Mouse (Mus musculus) adrenal gland, adult 8-10 months (tissue): Measurements from ENCODE around the gene Steap2. TPM values are rescaled to one million over a fixed set of nuclear protein-coding genes. Genes with fewer than 3 reads are reported as not detected.
A peak's percentile ranks its signal among the peaks of the same experiment; 100 is the strongest.

Experiments used
- DNase-seq: peaks from one replicate; pipeline ENCODE4 v3.0.0; 2022
- total RNA-seq, 4 experiments: library from RNA; stranded (reverse); gene quantifications; 2 replicates each; pipeline ENCODE4 v1.2.4; 2022

Gene Steap2
- 10 to 100 TPM; 41.9 to 82.0 (median 64.8) TPM for total RNA-seq

GRCm38 (mm10) chr5:5693956-5694653 lies at the start of gene Steap2:
TSS of gene Steap2 (minus strand) at chr5:5694578.
- peak; percentile 31 for DNase-seq

DNA sequence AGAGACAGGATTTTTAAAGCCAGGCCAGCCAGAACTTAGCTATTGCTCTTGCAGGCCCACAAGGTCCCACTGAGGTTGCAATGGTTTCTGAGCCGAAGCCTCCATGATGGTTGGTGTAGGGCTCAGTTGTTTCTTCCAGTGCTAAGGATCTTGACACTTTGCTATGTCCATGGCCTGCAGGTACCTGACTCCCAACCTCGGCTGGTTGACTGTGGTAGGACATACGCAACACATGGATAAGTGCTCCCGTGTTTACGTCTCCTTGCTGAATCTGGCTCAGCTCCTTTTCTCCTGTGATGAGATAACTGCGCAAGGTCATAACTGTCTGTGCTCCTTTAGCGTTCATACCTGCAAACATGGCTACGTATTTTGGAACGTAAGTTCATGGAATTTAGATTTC lies 40.1 kb upstream of the Steap2 start:
- DNase-seq: no peak

DNA sequence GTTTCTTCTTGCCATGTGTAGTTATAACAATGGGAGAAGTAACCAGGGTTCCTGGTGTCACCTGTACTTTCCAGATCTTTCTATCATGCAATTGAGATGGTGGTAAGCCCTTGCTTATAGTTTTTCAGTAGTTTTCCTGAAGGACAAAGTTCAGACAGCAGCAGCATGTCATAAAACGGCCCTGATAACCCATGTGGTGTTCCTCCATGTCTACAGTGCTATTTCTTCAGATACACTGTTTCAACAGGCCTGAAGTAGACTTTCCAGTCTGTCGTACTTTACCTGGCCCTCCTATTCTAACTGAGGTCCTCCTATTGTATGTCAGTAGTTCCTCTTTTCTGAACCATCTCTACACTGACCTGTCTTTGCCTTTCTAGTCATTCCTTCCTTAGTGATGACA lies 38.5 kb upstream of the Steap2 start:
- no peak for DNase-seq

DNA sequence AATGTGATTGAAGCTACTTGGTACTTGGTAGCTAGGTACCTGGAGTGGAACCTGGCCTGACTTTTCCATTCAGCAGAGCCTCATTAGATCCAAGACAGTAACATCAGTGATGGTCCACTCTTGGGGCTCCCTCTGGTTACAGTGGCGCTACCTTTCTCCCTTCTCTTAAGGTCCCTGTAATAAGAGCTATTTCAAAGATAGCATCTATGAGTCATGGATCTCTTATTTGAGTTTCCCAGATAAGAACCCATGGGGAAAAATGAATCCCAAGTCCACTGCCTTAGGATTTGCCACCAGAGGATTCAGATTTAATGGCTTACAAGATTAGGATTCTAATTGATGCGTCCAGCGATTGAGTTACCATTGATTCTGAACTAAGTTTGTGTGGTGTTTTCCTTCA lies 37.8 kb upstream of the Steap2 start:
- no peak for DNase-seq

- no peak for DNase-seq
Measured at GRCm38 (mm10) chr5:5729904-5730303, 35.5 kb upstream of the Steap2 start.

GRCm38 (mm10) chr5:5722217-5722616 lies 27.8 kb upstream of the Steap2 start:
- no peak for DNase-seq

GRCm38 (mm10) chr5:5711032-5711431 lies 16.7 kb upstream of the Steap2 start:
- DNase-seq: no peak

- DNase-seq: peak; percentile 13
Measured at GRCm38 (mm10) chr5:5707341-5708278, 13.2 kb upstream of the Steap2 start.

GRCm38 (mm10) chr5:5705019-5705418 lies 10.6 kb upstream of the Steap2 start:
- DNase-seq: no peak

- DNase-seq: no peak
Measured at GRCm38 (mm10) chr5:5700386-5700785, 6.0 kb upstream of the Steap2 start.

DNA sequence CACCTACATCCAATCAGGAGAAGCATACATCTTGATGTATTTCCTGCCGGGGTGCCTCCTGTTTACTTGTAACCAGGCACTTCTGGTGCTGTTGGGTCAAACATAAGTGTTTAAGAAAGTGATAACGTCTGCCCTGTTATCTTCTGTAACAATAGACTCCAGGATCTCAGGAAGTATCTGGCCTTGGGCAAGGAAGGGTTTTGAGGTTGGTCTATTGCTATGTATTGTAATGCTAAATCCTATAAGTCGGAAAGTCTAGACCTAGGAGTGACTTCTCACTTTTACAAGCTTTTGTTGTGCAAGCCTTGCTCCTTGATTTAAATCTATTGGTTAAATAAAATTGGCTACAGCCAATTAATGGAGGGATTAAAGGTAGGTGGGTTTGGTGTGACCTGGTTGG lies 4.5 kb upstream of the Steap2 start:
- DNase-seq: no peak

DNA sequence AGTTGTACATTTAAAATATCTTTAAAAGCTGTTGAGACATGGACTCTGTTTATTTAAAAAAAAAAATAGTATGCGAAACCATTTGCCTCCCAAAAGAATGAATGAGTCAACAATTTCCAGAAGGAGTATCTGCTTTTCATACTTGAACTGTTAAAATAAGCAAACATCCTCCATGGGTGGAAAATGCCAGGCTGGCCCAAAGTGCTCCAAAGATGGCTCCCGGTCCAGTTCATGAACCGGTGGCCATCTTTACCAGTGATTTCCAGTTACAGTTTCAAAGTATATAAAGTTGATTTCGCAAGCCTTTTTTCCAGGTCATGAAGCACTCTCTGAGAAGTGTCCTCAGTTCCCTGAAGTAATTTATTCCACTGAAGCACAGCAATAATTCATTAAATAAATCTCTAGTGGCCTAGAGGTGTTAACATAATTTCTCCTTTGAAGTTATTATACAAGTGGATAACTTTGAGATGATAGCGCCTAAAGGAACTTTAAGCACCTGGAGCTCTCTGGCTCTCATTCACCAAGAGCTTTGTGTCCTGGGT lies 1.1 kb upstream of the Steap2 start:
- DNase-seq: no peak

- no peak for DNase-seq
Measured at GRCm38 (mm10) chr5:5693541-5693955, 830 bp downstream of the Steap2 start.

DNA sequence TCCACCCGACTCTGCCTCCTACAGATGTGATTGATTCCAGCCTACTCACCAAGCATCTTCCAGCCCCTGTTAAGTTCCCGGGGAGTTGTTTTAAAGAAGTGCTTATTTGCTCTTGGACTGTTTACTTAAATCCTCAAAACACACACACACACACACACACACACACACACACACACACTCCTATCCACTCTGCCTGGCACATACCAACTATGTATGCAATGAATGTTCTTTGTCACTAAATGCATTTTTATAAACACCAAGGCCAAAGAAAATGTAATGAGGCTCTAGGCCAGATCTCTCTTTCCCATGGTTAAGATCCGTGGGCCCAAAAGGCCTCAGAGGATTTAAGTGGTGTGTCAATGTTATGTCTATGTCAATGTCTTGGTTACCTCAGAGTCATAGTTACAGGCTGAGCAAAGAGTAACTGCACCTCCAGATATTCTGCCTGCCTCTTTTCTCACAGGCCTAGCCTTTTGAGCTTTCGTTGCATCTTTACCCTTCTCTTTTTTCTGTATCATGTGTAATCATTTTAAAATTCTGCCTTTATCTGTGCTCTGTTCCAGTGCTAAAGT lies 2.1 kb downstream of the Steap2 start:
- no peak for DNase-seq

DNA sequence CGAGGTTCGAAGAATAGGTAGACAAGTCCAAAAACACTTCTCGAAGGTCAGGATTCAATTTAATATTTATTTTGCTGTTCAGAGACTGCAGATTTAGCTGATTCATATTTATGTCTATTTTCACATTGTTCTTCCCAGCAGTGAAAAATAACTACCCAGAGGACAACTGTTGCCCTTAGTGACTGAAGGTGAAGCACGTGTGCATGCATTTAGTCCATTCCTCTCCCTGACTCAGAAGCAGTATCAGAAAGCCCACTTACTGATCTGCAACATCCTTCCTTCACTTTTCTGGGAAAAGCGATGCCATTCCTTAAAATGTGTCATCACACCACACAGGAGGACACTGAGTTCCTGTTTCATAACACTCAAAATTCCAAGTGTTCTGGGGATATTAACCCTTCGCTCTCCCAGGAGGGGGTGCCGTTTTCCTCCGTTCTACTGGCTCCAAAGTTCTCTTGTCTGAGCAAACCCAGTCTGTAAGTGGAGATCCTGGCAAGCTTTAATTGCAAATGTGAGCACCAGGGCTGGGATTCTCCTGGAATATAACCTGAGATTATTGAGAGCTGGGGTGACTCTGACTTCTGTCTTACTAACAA lies 5.3 kb downstream of the Steap2 start:
- DNase-seq: no peak

GRCm38 (mm10) chr5:5688228-5688627 lies 6.2 kb downstream of the Steap2 start:
- DNase-seq: peak; percentile 14

DNA sequence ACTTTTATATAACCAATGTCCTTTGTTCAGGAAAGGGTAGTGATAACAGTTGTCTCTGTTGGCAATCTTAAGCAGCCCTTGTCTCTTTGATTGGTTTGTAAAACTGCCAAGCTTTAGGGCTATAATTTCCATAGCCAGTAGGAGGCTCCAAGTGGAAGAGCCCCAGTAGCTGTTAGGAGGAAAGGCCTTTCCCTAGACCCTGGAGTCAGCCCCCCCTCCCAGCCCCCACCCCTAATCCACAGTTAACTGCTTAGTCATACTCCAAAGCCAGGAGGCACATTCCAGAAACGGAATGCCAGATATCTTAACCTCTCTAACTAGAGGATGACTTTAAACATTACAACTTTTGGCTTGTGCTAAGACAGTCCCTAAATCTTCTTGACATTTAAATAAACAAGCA lies 7.4 kb downstream of the Steap2 start:
- DNase-seq: no peak

- DNase-seq: peak; percentile 32
Measured at GRCm38 (mm10) chr5:5684946-5685345, 9.4 kb downstream of the Steap2 start.

DNA sequence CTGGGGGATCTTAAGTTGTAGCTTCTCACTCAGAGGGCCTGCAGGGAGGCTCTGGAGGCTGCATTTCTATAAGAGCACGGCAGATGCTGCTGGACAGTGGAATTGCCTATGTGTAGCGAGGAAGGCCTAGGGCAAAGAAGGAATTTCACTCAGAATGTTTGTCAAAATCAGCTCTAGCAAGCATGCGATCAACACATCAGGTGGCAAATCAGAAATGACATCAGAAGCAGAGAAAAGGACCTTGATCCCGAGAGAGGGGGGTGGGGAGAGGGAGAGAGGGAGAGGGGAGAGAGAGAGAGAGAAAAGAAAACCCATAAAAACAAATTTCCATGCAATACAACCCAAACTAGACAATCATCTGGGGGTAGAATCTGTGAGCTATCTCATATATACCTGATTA lies 11.1 kb downstream of the Steap2 start:
- no peak for DNase-seq

GRCm38 (mm10) chr5:5679459-5679858 lies 14.9 kb downstream of the Steap2 start:
- no peak for DNase-seq

DNA sequence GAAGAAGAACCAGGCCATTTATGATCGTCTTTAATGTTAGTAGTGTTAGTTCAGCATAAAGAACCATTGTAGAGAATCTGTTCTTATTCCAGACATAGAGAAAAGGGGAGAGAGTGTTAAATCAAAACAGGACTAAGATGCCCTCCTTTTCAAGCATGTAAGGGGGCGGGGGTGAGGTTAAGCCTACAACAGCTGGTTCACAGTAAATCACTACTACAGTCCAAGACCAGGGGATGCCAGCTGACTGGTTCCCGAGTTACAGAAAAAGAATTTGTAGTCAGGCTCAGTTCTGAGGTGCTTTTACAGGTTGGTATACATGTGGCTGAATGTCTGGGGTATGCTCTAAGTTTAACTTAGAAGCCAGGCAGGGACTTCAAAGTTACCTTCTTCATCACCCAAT lies 18.3 kb downstream of the Steap2 start:
- DNase-seq: no peak

DNA sequence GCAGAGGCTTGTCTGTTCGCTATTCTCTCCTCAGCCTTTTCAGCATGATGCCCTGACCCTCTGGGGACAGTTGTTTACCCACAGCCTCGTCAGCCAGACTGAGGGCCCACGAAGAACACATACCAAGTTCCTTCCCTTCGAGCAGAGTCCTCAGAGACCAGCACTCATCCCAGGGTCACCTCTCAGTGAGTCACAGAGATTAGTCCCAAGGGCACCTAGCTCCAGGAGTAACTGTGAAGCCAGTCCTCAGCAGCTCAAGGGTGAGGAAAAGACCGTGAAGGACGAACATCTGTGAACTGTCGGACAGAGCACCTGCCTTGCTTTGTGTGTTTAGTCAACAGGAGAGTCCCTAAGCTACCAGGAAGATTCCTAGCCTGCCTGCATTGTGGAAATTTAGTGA lies 25.5 kb downstream of the Steap2 start:
- peak; percentile 45 for DNase-seq
